ENCODE assay signal across 8 mouse cellular contexts in the genomic region with DNA sequence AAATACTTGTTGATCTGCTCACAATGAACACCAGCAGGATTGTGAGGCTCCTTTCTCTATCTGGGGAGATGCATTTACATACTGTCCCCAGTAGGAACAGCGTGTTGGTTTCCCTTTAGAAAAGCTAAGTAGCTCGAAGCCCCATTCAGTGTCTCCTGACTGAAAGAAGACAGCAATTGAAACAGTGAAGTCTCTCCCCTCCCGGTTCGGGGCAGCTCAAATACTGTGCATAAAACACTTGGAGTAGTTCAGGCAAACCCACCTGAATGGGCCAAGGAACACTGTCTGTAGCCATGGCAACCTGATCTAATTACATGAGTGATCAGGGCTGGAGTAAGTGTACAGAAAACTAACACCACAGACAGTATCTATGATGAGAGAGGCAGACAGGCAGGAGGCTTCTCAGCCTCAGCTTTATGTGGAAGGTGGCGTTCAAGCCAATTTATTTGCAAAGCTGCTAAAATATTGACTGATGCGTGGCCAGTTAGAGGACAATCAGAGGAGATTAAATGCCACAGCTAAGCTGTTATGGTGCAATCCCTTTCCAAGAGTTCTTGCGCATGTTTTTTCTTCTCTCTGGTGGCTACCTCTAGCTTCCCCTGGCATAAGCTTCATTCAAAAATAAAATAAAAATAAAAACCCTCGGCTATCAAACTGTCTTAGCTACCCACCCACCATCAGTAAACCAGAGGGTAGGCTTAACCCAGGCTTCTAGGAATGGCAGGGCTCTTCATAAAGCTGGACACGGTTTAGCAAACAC. TPM values are rescaled to one million over a fixed set of nuclear protein-coding genes. Genes with fewer than 3 reads are reported as not detected.
DNase-seq lines count a peak whose midpoint lies in the region; ATAC-seq lines count a peak whose summit lies in the region.

No protein-coding gene starts in this region.

- peak; percentile 16 for ATAC-seq in midbrain, embryonic 13.5 days

- H3K27me3 ChIP-seq in heart, embryonic 10.5 days (ENCODE audit: insufficient read depth, poor library complexity, severe bottlenecking), result no peaks in the 10 kb centered on the region
- peaks cover 47% of the 10 kb centered on the region for H3K27me3 ChIP-seq in hindbrain, embryonic 10.5 days (ENCODE audit: insufficient read depth, poor library complexity, severe bottlenecking)
- no peaks in the 10 kb centered on the region for H3K27me3 ChIP-seq in midbrain, embryonic 13.5 days

- no peak for DNase-seq in heart, embryonic 10.5 days (ENCODE audit: low spot score)
- DNase-seq in heart, postnatal 14 days, result no peak
- peak; percentile 30 for DNase-seq in CD4-positive helper T cell, adult 2 months (ENCODE audit: low read depth, low spot score)
- peak; percentile 38 for DNase-seq in cerebellum, adult 9-11 months
- peak; percentile 51 for DNase-seq in hindbrain, embryonic 10.5 days (ENCODE audit: low spot score)
- no peak for DNase-seq in thymus, adult 18-20 months
- DNase-seq in right cerebral cortex, postnatal 36 days (ENCODE audit: low spot score in 2 of 2), result no peak

- H3K36me3 ChIP-seq in heart, embryonic 10.5 days, result no peaks in the 10 kb centered on the region
- H3K36me3 ChIP-seq in hindbrain, embryonic 10.5 days, result no peaks in the 10 kb centered on the region
- no peaks in the 10 kb centered on the region for H3K36me3 ChIP-seq in midbrain, embryonic 13.5 days

- peak overlapping the region; percentile 91 for H3K9ac ChIP-seq in midbrain, embryonic 13.5 days (replicated peaks)

- no peaks in the 10 kb centered on the region for H3K9me3 ChIP-seq in heart, embryonic 10.5 days
- H3K9me3 ChIP-seq in hindbrain, embryonic 10.5 days, result no peaks in the 10 kb centered on the region
- H3K9me3 ChIP-seq in midbrain, embryonic 13.5 days, result no peaks in the 10 kb centered on the region

- H3K4me1 ChIP-seq in heart, embryonic 10.5 days, result peaks cover 27% of the 10 kb centered on the region
- H3K4me1 ChIP-seq in hindbrain, embryonic 10.5 days (replicated peaks), result peaks cover 67% of the 10 kb centered on the region
- H3K4me1 ChIP-seq in midbrain, embryonic 13.5 days (replicated peaks), result peaks cover 50% of the 10 kb centered on the region

- intact Hi-C loops in heart, postnatal 14 days (cut with DNase I), result loop anchor here (5.0 kb wide), 4 partner anchors 75 to 280 kb away; no protein-coding TSS in a partner anchor

- 27% methylated on average over 9 of the region's 9 CpGs for WGBS in heart, embryonic 10.5 days
- 11% methylated on average over 9 of the region's 9 CpGs for WGBS in hindbrain, embryonic 10.5 days
- WGBS in midbrain, embryonic 13.5 days, result 4% methylated on average over 9 of the region's 9 CpGs

- peak overlapping the region; percentile 94 for H3K4me3 ChIP-seq in heart, embryonic 10.5 days
- H3K4me3 ChIP-seq in hindbrain, embryonic 10.5 days, result peak overlapping the region; percentile 78
- peak overlapping the region; percentile 88 for H3K4me3 ChIP-seq in midbrain, embryonic 13.5 days (replicated peaks)

- H3K4me2 ChIP-seq in midbrain, embryonic 13.5 days (replicated peaks), result peak overlapping the region; percentile 70

- H3K27ac ChIP-seq in heart, embryonic 10.5 days, result no peak overlapping the region
- peak overlapping the region; percentile 40 for H3K27ac ChIP-seq in hindbrain, embryonic 10.5 days
- peak overlapping the region; percentile 98 for H3K27ac ChIP-seq in midbrain, embryonic 13.5 days

RNA-seq across cellular contexts. Expression of gene Atxn1, which starts 2.8 kb away (rescaled TPM):
- polyA plus RNA-seq in heart, embryonic 10.5 days (2016; fragmentation: Nextera tagmentation; extraction: Ambion mirVana), result 3.9 and 6.2 TPM in 2 replicates
- total RNA-seq in heart, postnatal 14 days (2021), result 10 to 100 TPM; 43.3 to 46.1 TPM
- polyA plus RNA-seq in hindbrain, embryonic 10.5 days (2016; fragmentation: Nextera tagmentation; extraction: Ambion mirVana), result 1.7 and 2.4 TPM in 2 replicates
- 6.3 and 7.1 TPM in 2 replicates for polyA plus RNA-seq in midbrain, embryonic 13.5 days (2015; fragmentation: Nextera tagmentation; extraction: Ambion mirVana)

Comparison
In these comparisons a context has a peak if more than half of its experiments do, and no peak if none do; other contexts are left out.
1. DNase-seq: peak in CD4-positive helper T cell, adult 2 months (single experiment), cerebellum, adult 9-11 months (single experiment) and hindbrain, embryonic 10.5 days (single experiment); none in heart, embryonic 10.5 days (single experiment), heart, postnatal 14 days (0 of 2), thymus, adult 18-20 months (0 of 2) and right cerebral cortex, postnatal 36 days (0 of 2).
2. Peak in every context shown above with its lines, with median percentiles within 50 percentile points of each other: H3K4me3 ChIP-seq.